Mouse (Mus musculus) lung, embryonic 16.5 days (tissue): ENCODE measurements around the gene Dock2. TPM values are rescaled to one million over a fixed set of nuclear protein-coding genes. Genes with fewer than 3 reads are reported as not detected.

Experiments
- ATAC-seq: fragments of 200-750 bp; cut with Nextera tagmentation; 2 replicates; pipeline ENCODE4 v1.8.0; 2017; ENCODE audit warnings: low read depth, mild to moderate bottlenecking, moderate library complexity
- H3K27ac ChIP-seq: fragments of 300-500 bp; sonication (generic); 2 replicates; pipeline ENCODE4 v1.5.1; 2014; ENCODE audit warnings: mild to moderate bottlenecking, control low read depth, low read length
- H3K27me3 ChIP-seq: fragments of 300-500 bp; sonication (generic); 2 replicates; pipeline ENCODE4 v1.6.1; 2014; ENCODE audit warnings: low read depth, low read length, mixed read lengths; ENCODE audit not compliant: control insufficient read depth, insufficient read depth
- H3K36me3 ChIP-seq: fragments of 300-500 bp; sonication (generic); 2 replicates; pipeline ENCODE4 v1.6.1; 2014; ENCODE audit warnings: low read length; ENCODE audit not compliant: control insufficient read depth, insufficient read depth
- H3K4me1 ChIP-seq: fragments of 300-500 bp; sonication (generic); replicated peaks from 2 replicates; pipeline ENCODE4 v1.6.1; 2014; ENCODE audit warnings: low read length, mixed read lengths; ENCODE audit not compliant: control insufficient read depth, insufficient read depth
- H3K4me2 ChIP-seq: fragments of 300-500 bp; sonication (generic); 2 replicates; pipeline ENCODE4 v1.6.1; 2014; ENCODE audit warnings: low read depth, low read length, control low read depth
- H3K4me3 ChIP-seq: fragments of 300-500 bp; sonication (generic); 2 replicates; pipeline ENCODE4 v1.5.1; 2014; ENCODE audit warnings: mild to moderate bottlenecking, low read length, control low read depth
- H3K9ac ChIP-seq: fragments of 300-500 bp; sonication (generic); 2 replicates; pipeline ENCODE4 v1.6.1; 2014; ENCODE audit warnings: low read length, control low read depth
- H3K9me3 ChIP-seq: fragments of 300-500 bp; sonication (generic); 2 replicates; pipeline ENCODE4 v1.6.1; 2016; ENCODE audit warnings: low read length; ENCODE audit not compliant: control insufficient read depth
- WGBS: fragments of 180-500 bp; shearing (Covaris S2); extraction: QIAGEN DNeasy Blood & Tissue Kit; methylation state at CpG from one replicate; pipeline ENCODE4 v1.1.7; 2014; 5-methylcytosine and 5-hydroxymethylcytosine counted together
- polyA plus RNA-seq: library from polyadenylated mRNA; unstranded; fragments of >200 nt; fragmentation: Nextera tagmentation; extraction: Ambion mirVana; gene quantifications from 2 replicates; pipeline ENCODE4 v1.2.1, GENCODE M21; 2015

The Dock2 gene
- polyA plus RNA-seq, 1 experiment from 2014 or later, result 1.9 TPM

GRCm38 (mm10) chr11:34431978-34432377 lies 351.7 kb downstream of the Dock2 start:
- H3K4me1 ChIP-seq, result no peaks in the 10 kb centered on the region
- H3K4me3 ChIP-seq, result no peak overlapping the region
- no peaks in the 10 kb centered on the region for H3K36me3 ChIP-seq
- 54% methylated on average over 2 of the region's 2 CpGs for WGBS
- ATAC-seq, result no peak
- H3K27ac ChIP-seq, result no peak overlapping the region
- no peak overlapping the region for H3K9ac ChIP-seq
- H3K27me3 ChIP-seq, result no peaks in the 10 kb centered on the region
- H3K4me2 ChIP-seq, result no peak overlapping the region
- H3K9me3 ChIP-seq, result no peaks in the 10 kb centered on the region

- Histone ChIP-seq H3K4me3 (no peak overlapping the region), H3K9ac (no peak overlapping the region), H3K36me3 (no peaks in the 10 kb centered on the region), H3K27ac (no peak overlapping the region), H3K4me2 (no peak overlapping the region), H3K27me3 (no peaks in the 10 kb centered on the region), H3K9me3 (no peaks in the 10 kb centered on the region), H3K4me1 (no peaks in the 10 kb centered on the region)
- 43% methylated on average over 5 of the region's 5 CpGs for WGBS
- no peak for ATAC-seq
Measured at GRCm38 (mm10) chr11:34431371-34431770, 352.3 kb downstream of the Dock2 start.

DNA sequence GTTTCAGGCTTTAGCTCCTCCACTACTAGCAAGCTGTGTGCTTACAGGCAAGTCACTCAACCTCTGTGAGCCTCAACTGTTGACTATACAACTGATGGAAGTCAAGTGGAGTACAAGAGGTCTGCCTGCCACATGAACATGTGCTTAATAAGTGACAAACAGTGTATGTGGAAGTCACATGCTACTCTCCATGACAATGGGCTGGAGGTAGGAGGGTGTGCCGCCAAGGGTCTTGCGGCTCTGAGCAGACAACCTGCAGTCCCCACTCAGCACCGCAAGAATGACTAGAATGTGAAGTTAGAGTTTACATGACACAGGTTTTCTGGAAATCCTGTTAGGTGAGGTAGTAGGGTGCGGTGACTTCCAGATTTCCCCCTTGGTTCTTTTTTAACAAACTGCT lies 352.8 kb downstream of the Dock2 start:
- Histone ChIP-seq H3K4me1 (no peaks in the 10 kb centered on the region), H3K27me3 (no peaks in the 10 kb centered on the region), H3K9me3 (no peaks in the 10 kb centered on the region), H3K4me2 (no peak overlapping the region), H3K27ac (no peak overlapping the region), H3K4me3 (no peak overlapping the region), H3K36me3 (no peaks in the 10 kb centered on the region), H3K9ac (no peak overlapping the region)
- ATAC-seq, result no peak
- 47% methylated on average over 4 of the region's 4 CpGs for WGBS

DNA sequence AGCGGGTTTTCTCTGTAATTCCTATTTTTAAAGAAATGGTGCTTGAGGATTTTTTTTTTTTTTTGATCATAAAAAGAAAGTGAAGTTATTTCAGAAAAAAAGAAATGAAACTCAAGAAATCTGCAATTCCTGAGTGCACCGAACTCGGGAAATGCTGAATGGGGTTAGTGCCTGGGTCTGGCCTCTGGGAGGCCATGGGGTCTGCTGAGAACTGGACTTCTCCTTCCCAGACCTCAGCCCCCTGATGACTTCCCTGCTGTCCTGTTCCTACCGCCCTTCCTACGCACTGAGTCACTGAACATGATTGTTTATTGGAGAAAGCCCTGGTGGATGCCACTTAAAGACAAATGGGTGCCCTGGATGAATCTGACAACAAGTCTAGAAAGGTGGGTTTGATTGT lies 356.5 kb downstream of the Dock2 start:
- no peaks in the 10 kb centered on the region for H3K4me1 ChIP-seq
- H3K27me3 ChIP-seq, result no peaks in the 10 kb centered on the region
- H3K4me3 ChIP-seq, result no peak overlapping the region
- H3K27ac ChIP-seq, result no peak overlapping the region
- no peak overlapping the region for H3K4me2 ChIP-seq
- ATAC-seq, result no peak
- WGBS, result 79% methylated on average over 5 of the region's 5 CpGs
- H3K36me3 ChIP-seq, result no peaks in the 10 kb centered on the region
- H3K9ac ChIP-seq, result no peak overlapping the region
- H3K9me3 ChIP-seq, result no peaks in the 10 kb centered on the region

- no peak overlapping the region for H3K4me3 ChIP-seq
- no peaks in the 10 kb centered on the region for H3K9me3 ChIP-seq
- WGBS, result 93% methylated on average over 1 of the region's 1 CpGs
- H3K9ac ChIP-seq, result no peak overlapping the region
- no peak for ATAC-seq
- no peak overlapping the region for H3K27ac ChIP-seq
- H3K4me1 ChIP-seq, result no peaks in the 10 kb centered on the region
- no peaks in the 10 kb centered on the region for H3K27me3 ChIP-seq
- no peak overlapping the region for H3K4me2 ChIP-seq
- H3K36me3 ChIP-seq, result no peaks in the 10 kb centered on the region
Measured at GRCm38 (mm10) chr11:34424546-34424945, 359.1 kb downstream of the Dock2 start.

- ATAC-seq, result no peak
- Histone ChIP-seq H3K36me3 (no peaks in the 10 kb centered on the region), H3K27ac (no peak overlapping the region), H3K27me3 (no peaks in the 10 kb centered on the region), H3K9me3 (no peaks in the 10 kb centered on the region), H3K4me3 (no peak overlapping the region), H3K4me2 (no peak overlapping the region), H3K4me1 (no peaks in the 10 kb centered on the region), H3K9ac (no peak overlapping the region)
- WGBS, result 49% methylated on average over 6 of the region's 6 CpGs
Measured at GRCm38 (mm10) chr11:34421061-34421460, 362.6 kb downstream of the Dock2 start.

DNA sequence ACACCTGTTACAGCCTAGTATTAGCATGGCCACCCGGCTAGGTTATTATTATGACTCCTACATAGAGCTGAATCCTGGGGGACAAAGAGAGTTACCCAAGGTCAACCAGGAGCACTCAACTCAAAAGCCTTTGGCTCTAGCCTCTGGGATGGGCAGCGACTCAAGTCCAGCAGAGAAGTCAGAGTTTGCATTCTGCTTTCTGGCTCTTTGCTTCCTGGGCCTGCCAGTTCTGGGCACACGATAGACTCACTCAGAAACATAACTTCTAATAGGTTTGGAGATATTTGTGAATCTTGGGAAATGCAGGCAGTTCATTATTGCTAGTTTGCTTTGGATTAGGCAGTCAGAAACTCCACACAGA lies 367.1 kb downstream of the Dock2 start:
- Histone ChIP-seq H3K4me3 (no peak overlapping the region), H3K36me3 (no peaks in the 10 kb centered on the region), H3K27ac (no peak overlapping the region), H3K9me3 (no peaks in the 10 kb centered on the region), H3K9ac (no peak overlapping the region), H3K4me1 (no peaks in the 10 kb centered on the region), H3K27me3 (no peaks in the 10 kb centered on the region), H3K4me2 (no peak overlapping the region)
- 79% methylated on average over 3 of the region's 3 CpGs for WGBS
- ATAC-seq, result no peak

DNA sequence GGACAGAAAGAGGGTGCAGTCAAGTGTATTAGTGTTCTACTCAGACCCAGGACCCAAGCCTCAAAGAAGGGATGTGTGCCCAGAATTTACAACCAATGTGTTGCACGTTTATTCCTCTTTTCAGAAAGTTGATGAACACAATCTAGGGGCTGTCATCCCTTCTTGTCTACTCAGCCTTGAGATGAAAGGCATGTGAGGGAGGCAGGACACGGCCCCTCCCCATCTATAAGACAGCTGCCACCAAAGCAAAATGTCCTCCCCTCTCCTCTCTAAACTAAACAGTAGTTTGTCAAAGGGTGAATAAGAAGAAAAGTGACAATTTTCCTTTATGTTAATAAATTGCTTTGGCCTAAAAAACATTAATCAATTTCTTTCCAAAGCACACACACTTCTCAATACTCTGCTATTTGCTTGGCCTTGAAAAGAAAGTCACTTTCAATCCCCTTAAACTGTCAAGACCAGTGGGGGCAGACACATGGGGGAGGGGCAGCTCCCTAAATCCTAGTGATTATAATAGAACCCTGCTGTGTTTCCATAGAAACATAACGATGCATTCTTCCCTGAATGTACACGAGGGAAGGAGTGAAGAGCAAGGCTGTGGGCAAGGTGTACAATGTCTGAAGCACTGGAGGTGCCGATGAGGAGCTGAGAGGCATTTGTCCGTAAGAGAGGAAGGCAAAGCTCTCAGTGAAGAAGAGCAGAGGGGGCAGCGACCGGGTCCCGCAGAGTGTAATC lies 367.6 kb downstream of the Dock2 start:
- no peaks in the 10 kb centered on the region for H3K9me3 ChIP-seq
- 33% methylated on average over 9 of the region's 9 CpGs for WGBS
- no peak overlapping the region for H3K4me2 ChIP-seq
- H3K27ac ChIP-seq, result no peak overlapping the region
- no peaks in the 10 kb centered on the region for H3K4me1 ChIP-seq
- H3K27me3 ChIP-seq, result no peaks in the 10 kb centered on the region
- no peak overlapping the region for H3K4me3 ChIP-seq
- ATAC-seq, result no peak
- no peak overlapping the region for H3K9ac ChIP-seq
- H3K36me3 ChIP-seq, result no peaks in the 10 kb centered on the region

DNA sequence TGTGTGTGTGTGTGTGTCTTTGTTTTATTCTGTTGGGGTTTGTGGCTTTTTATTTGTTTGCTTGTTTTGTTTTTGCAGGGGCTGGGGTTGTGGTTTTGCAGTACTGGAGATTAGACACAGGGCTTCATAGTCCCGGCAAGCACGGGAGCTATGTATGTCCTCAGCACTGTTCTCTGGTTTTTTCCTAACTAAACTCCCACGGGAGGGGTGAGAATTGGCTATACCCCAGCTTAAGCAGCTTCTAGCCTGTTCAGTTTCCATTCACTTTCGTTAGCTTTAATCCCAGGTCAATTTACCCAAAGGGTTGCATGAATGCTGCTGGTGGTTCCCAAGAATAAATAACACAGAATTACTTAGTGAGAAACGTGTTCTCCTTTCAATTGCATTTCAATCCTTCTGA lies 376.8 kb downstream of the Dock2 start:
- Histone ChIP-seq H3K9me3 (no peaks in the 10 kb centered on the region), H3K4me3 (no peak overlapping the region), H3K27ac (no peak overlapping the region), H3K36me3 (no peaks in the 10 kb centered on the region), H3K27me3 (no peaks in the 10 kb centered on the region), H3K4me1 (no peaks in the 10 kb centered on the region), H3K9ac (no peak overlapping the region), H3K4me2 (no peak overlapping the region)
- 38% methylated on average over 5 of the region's 5 CpGs for WGBS
- ATAC-seq, result no peak

DNA sequence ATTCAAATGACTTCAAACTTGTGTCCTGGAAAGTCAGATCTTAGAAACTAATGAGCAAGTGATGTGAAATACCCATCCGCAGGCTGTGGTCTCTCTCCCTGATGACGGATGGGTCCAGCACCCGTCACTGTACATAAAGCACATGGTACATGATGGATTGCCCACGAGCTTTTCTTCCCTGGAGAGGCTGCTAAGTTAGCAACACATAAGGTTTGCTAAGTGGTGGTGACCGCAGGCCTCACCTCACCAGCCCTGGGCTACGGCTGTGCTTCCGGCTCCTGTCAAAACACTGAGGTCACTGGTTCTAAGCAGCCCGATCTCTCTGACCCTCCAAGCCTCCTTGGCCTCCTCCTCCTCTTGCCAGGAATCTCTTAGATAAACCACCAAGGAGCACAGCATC lies 377.4 kb downstream of the Dock2 start:
- Histone ChIP-seq H3K4me2 (no peak overlapping the region), H3K9me3 (no peaks in the 10 kb centered on the region), H3K4me1 (no peaks in the 10 kb centered on the region), H3K9ac (no peak overlapping the region), H3K27me3 (no peaks in the 10 kb centered on the region), H3K36me3 (no peaks in the 10 kb centered on the region), H3K4me3 (no peak overlapping the region), H3K27ac (no peak overlapping the region)
- 27% methylated on average over 8 of the region's 8 CpGs for WGBS
- no peak for ATAC-seq
